Mouse (Mus musculus) CD4-positive, CD25-positive, alpha-beta regulatory T cell, adult 4 months (primary cell): ENCODE data around the gene Surf1. TPM values are rescaled to one million over a fixed set of nuclear protein-coding genes. Genes with fewer than 3 reads are reported as not detected.

Experiments used
- ATAC-seq: one replicate; pipeline ENCODE4 v1.8.0; 2017
- polyA plus RNA-seq, 2 experiments: library from polyadenylated mRNA; unstranded; fragments of 100-300 nt; shearing (Covaris generic); gene quantifications; one replicate each; pipeline ENCODE4 v1.2.1; 2017

The Surf1 gene
- polyA plus RNA-seq, 2 experiments from 2014 or later: 100 to 116 TPM

GRCm38 (mm10) chr2:26921784-26922183 lies 5.5 kb upstream of the Surf1 start:
- ATAC-seq: no peak

DNA sequence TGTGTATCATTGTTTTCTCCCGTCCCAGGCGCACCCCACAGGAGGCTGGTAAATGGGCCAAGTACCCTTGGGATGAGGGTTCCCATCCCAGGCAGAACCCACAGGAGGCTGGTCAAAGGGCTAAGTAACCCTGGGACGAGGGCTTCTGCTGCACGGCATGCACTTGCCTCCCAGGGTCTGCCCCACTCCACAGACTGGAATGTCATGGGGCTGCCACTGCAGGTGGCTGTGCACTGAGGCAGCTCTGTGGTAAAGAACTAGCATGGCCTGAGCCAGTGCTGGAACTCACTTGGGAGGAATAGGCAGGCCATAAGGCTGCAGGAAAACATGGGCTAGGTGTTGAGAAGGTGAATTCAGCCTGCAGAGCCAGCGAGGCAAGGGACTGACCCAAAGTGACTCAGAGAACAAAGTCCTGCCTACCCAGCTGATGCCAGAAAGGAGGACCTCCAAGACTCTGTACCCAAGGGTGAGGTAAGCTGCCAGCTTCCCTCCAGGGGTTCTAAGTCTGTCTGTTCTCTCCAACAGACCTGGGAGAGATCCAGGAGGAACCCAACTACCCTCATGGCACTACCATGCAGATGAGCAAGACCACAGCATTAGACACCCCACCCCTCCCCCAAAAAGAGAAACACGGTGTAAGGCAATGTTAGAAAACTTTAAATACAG lies 4.0 kb upstream of the Surf1 start:
- ATAC-seq: no peak

GRCm38 (mm10) chr2:26919684-26920083 lies 3.4 kb upstream of the Surf1 start:
- no peak for ATAC-seq

DNA sequence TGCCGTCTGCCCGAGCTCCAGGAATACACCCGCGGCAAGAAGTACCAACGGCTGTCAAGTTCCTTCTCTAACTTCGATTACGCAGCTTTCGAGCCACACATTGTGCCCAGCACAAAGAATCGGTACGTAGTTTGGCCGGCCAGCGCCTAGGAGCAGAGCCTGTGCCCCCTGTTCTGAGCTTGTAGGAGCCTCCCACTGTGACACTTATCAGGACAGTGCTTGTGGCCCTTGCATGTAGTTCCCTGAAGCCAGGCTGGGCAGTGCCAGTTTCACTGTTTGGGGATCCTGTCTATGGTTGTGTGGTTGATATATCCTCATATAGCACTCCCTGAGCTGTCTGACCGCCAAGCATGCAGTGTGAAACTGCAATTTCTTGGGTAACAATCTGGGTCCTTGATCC lies 408 bp upstream of the Surf1 start:
- ATAC-seq: peak; percentile 4

DNA sequence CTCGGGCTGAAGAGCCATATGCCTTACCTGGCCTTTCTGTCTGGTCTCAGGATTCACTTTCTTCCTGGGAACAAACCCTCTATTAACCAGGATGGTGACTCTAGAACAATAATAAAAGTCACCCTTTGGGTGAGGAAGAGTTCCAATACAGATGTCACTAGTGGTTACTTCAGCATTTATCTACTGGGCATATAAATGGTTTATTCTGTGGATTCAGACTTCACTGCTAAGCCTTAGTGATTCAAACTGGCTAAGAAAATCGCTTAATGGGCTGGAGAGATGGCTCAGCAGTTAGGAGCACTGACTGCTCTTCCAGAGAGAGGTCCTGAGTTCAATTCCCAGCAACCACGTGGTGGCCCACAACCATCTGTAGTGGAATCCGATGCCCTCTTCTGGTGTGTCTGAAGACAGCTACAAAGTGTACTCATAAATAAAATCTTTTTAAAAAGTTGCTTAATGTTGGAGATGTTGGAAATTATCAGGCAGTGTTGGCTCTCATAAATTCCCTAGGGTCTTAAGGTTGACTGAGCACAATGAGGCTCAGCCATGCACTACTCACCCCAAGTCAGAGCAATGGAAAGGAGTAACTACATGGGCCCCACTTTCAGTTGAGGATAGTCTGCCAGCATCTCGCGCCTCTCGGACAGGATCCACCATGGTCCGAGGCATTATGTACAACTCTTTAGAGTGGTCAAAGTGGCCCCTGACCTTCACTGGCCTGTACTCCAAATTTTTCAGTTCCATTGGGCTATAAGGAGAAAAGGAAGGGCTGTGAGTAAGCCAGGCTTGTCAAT lies 2.0 kb downstream of the Surf1 start:
- no peak for ATAC-seq

DNA sequence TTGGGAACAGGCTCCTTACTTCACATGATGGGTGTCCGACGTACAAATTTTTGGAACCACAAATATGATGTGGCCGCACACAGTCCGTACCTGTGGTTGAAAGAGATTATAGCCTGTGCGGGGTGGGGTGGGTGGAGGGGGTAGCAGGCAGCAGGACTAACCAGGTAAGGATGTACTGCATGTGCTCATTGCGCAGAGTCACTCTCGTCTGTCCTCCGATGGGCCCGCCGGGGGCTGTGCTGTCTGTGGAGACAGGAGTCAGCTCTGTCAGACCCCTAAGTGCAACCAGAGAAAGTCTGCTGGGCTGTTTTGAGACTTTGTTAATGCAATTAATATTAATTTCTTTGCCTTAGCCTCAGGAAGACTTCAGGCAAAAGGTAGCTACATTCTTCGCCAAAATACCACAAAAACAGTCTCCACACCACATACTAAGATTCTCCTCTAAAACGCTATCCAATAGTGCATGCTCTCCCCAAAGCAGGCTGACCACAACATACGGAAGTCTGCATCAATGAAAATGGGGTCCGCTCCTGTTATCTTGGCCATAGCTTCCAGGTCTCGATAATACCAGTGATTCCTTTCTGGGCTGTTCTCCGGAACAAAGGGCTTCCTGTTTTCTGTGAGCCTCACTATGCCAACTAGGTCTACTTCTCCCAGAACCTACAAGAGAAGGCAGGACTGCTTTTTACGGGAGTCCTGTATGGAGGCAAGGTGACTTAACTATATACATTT lies 2.7 kb downstream of the Surf1 start:
- no peak for ATAC-seq

DNA sequence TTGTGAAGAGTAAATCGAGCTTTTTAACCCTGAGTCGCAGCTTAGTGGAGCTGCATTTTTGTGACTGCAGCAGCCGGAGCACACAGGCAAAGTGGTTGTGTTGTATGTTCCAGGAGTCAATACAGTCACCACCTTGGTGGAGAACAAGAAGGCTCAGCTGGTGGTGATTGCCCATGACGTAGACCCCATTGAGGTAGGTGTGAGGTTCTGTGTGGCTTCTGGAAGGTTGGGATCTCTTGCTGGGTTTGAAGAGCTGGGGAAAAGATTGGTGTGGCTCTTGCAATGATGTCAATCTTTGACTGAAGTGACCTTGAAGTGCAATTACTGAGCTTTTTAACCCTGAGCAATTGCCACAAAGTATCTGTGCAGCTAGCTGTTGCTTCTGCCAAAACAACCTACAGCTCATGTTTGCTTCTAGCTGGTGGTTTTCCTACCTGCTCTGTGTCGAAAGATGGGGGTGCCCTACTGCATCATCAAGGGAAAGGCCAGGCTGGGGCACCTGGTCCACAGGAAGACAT lies 4.0 kb downstream of the Surf1 start:
- ATAC-seq: no peak

DNA sequence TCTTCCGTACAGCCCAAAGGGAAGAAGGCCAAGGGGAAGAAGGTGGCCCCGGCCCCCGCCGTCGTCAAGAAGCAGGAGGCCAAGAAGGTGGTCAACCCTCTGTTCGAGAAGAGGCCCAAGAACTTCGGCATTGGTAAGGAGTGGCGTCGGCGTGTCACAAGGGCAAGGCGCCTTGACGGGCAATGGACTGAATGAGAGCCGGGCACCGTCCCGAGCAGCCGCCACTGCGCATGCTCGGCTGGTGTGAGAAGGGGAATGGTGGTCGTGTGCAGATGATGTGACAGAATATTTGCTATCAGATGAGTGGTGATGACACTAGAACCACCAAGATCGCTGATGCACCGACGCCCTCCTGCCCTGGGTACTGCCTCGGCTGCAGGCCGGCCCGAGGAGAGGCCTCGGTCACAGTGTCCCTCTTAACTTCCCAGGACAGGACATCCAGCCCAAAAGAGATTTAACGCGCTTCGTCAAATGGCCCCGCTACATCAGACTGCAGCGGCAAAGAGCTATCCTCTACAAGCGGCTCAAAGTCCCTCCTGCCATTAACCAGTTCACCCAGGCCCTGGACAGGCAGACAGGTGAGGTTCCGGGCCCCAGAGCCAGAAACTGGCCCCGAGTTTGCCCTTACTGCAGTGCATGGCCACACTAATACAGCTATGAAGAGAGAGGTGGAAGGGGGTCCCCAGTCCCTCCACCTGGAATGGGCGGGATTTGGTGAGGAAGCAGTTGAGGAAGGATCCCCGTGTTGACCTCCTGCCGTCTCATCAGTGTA lies 5.2 kb downstream of the Surf1 start:
- peak; percentile 33 for ATAC-seq

DNA sequence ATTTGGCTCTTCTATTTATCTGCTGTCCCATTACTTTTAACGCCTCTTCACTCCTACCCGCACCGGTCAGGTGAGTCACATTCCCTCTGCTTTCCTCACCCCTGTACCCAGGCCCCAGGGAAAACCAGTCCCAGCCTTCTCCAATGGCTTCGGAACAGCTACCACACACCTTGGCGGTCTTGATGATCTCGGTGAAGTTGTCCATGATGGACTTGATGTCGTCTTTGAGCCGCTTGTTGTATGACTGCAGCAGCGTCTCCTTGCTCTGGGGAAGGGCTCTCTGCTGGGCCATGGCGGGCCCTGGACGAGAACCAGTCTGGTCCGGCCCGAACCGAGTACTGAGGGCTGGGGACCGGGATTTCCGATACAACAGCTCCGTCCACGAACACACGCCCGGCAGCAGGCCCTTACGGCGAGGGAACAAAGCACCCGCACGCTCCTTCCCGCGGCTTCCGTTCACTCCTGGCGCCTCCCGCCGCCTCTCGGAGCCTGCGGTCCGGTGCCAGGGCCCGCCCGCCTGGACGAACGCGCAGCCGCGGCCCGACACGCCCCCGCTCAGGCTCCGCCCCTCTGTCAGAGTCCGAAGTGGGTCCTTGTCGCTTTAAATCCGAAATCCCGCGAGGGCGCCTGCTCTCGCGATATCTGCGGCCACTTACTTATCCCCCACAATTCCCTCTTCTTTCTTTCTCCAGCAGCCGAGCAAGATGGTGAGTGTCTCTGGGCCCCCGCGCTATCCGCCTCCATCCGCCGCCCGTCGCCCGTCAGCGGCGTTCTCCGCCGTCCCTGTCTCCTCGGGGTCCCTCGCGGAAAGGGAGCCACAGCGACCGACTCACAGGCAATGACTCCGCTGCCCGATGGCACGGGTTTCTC lies 6.0 kb downstream of the Surf1 start, which contains the start of the genes Med22 and Rpl7a:
Gene Med22, minus strand, starts transcription at position 554 of the 870 bp plus-strand sequence.
Gene Rpl7a, plus strand, starts transcription at position 641 of the 870 bp plus-strand sequence.
- peak; percentile 93 for ATAC-seq

DNA sequence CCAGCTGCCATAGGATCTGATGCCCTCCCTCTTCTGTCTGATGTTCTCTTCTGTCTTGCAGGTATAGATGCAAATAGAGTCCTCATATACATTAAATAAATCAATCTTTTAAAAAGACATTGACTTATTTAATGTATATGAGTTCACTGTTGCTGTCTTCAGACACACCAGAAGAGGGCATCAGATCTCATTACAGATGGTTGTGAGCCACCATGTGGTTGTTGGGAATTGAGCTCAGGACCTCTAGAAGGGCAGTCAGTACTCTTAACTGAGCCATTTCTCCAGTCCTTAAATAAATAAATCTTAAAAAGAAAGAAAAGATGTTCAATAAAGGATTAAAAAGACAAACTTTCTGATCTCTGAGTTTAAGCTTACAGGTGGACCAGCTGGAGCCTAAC lies 6.9 kb downstream of the Surf1 start:
- ATAC-seq: no peak

- no peak for ATAC-seq
Measured at GRCm38 (mm10) chr2:26908710-26909386, 7.5 kb downstream of the Surf1 start.

DNA sequence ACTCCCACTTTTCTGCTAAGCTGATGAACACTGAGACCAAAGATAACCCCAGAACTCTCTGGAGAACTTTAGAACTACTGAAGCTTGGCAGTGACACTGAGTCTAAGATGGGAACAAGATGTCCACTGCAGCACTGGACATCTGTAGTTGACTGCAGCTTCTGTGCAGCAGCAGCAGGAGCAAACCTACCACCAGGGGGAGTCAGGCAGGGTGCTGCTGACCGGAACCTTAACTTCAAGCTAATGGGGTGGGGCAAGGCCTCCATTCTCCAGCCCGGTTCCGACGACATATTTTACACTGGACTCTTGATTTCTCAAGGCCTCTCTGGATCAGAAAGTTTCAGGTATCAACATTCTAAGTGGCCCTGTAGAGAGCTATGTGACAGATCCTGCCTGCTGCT lies 9.2 kb downstream of the Surf1 start:
- no peak for ATAC-seq

- ATAC-seq: no peak
Measured at GRCm38 (mm10) chr2:26906431-26906830, 9.9 kb downstream of the Surf1 start.

GRCm38 (mm10) chr2:26905936-26906335 lies 10.4 kb downstream of the Surf1 start:
- no peak for ATAC-seq

DNA sequence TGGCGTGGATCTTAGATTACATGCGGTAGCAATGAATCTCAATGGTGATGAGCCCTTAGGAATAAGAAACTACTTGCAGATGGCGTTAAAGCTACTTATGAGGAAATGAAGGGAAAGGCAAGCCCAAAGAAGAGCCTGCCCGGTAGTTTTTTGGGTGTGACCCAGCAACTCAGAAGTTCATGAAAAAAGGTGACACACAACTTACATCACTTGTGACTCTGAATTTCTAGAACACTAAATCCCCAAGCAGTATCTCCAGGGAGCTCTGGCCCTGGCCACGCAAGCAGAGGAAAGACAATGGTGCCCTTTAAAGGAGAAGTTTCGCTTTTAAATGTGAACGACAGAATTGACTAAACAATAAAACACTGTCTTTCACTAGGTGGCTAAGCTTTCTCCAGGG lies 13.0 kb downstream of the Surf1 start:
- no peak for ATAC-seq

DNA sequence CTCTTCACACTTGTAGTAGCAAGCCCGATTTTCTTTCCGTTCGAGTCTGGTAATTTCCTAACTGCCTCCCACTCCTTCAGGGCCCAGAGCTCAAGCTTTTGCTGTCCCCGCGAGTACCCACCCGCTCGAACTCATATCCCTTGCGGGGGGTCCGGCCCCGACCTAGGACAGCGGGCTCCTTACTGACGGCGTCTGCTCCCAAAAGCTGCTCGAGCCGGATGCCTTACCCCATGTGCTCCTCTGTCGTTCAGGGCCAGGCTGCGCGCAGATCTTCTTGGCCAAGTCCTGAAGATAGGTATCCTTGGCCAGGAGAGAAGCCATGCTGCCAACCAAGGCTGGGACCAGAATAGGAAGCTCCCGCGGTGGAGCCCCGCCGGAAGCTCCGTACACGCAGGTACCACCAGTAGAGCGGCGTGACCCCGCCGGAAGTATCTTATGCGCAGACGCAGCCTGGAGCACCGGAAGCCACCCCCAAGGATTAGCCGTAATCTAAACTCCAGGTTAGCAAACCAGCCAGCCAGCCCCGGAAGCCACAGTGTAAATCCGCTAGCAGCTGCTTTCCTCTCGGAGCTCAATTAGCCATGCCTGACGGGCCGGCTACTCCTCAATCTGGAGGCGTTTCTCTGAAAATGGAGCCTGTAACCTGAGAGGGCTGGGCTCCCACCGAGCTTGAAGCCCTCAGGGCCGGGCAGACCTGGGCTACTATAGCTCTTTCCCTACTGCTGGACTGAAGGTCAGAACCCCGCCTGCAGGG lies 13.7 kb downstream of the Surf1 start, which contains the start of gene Surf6:
Gene Surf6, minus strand, starts transcription at position 413 of the 754 bp plus-strand sequence.
- ATAC-seq: peak; percentile 99

- no peak for ATAC-seq
Measured at GRCm38 (mm10) chr2:26901834-26902400, 14.4 kb downstream of the Surf1 start.

GRCm38 (mm10) chr2:26900731-26901130 lies 15.6 kb downstream of the Surf1 start:
- no peak for ATAC-seq

DNA sequence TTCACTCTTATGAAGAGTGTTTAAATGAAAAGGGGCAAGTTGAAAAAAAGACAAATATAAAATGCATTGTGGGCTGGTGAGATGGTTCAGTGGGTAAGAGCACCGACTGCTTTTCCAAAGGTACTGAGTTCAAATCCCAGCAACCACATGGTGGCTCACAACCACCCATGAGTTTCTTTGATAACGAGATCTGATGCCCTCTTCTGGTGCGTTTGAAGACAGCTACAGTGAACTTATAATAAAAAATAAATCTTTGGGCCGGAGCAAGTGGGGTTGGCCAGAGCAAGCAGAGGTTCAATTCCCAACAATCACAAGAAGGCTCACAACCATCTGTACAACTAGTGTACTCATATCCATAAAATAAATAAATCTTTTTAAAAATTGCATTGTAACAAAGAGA lies 20.4 kb downstream of the Surf1 start:
- ATAC-seq: no peak
